Mouse (Mus musculus): ENCODE measurements at regions not wholly inside any gene's neighbourhood (a gene's known extent, or its start where the extent isn't known, plus 50 kb on each side); places are given as distances from the start of the nearest gene placed in this dataset.
A peak's percentile ranks its signal among the peaks of the same experiment; 100 is the strongest.

DNA sequence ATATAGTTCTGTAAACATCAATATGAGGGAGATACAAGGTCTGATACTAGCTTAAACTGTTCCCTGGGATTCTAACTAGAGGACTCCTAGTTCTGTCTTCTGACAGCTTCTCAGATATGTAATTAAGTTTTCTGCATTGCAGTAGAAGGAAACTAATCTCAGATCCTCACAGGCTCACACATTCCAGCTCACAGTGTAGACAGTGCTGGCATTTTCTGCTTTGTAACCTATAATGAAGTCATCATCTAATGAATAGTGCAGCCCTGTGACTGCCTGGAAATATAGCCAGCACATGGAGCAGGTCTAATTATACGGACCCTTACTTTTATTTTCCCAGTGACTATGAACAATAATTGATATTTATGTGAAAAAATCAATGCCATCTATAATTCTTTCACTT is 331.2 kb upstream of the Celf2 start:
- no peak for DNase-seq (ENCODE audit: low read depth, low spot score)

DNA sequence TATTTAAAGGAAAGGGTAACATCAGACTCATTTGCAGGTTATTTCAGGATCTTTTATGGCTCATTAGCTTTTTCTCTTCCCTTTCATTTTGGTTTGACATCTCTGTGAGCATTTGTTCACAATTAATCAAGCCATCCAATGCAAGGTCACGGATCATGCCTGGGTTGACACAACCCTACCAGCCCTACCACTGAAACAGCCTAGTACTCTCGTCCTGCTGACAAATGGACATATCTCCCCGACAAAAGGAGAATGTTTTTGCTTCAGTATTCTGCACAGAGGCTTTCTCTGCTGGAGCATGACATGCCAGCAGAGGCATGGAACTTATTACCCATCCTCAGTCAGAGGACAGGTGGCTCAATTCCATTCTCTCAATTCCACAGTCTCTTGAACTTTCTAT is 328.5 kb upstream of the Celf2 start:
- DNase-seq (ENCODE audit: low read depth, low spot score), result no peak

DNA sequence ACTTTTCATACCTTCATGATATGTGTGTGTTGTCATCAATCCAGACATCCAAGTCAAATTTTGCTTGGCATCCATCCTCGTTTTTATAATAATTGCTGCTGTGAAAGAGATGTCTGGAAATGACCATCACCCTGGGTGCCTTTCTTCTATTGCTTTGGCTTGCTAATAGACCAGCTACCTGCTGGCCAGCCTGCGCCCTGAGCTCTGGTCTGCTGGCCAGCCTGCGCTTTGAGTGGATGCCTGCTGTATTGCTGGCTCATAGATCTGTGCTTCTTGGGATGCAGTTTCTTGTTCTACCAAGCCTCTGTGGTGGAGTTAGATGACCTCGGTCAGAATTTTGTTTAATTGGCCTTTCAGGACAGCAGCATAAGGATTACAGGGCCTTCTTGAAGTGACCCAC is 321.9 kb upstream of the Celf2 start:
- DNase-seq (ENCODE audit: low read depth, low spot score), result no peak

DNA sequence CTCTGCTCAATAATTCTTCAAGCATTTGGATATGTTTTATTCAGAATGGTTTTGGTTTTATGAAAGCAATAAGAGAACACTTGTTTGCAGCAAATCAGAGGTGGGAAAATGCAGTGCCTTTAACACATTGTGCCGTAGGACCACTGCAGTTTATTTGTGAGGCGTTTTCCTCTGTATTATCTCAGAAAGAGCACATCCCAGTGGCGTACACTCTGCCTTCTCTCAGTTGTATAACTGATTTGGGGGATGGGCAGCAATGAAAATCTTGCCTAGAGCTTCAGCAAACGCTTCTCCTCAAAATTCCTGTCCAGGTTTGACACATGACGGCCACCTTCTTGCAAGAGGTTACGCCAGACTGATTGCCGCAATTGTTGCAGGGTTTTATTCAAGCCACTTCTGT is 316.9 kb upstream of the Celf2 start:
- no peak for DNase-seq (ENCODE audit: low read depth, low spot score)

DNA sequence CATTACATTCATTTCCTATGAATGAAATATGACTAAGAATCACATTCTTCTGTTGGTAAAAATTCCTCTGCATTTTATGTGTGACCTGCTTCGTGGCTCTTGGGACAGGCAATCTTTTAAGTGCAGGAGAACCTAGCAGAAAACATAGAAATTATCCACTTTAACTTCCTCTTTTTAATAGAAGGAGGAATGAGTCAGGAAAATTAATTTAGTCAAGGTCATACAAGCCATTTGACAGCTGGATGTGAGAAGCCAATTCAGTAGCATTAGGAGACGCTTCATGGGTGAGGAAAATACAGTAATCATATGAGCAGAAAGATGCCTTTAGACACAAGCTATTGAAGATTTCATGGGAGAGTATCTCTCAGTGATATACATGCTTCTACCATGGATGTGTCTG is 287.1 kb upstream of the Celf2 start:
- DNase-seq (ENCODE audit: low read depth, low spot score), result no peak

DNA sequence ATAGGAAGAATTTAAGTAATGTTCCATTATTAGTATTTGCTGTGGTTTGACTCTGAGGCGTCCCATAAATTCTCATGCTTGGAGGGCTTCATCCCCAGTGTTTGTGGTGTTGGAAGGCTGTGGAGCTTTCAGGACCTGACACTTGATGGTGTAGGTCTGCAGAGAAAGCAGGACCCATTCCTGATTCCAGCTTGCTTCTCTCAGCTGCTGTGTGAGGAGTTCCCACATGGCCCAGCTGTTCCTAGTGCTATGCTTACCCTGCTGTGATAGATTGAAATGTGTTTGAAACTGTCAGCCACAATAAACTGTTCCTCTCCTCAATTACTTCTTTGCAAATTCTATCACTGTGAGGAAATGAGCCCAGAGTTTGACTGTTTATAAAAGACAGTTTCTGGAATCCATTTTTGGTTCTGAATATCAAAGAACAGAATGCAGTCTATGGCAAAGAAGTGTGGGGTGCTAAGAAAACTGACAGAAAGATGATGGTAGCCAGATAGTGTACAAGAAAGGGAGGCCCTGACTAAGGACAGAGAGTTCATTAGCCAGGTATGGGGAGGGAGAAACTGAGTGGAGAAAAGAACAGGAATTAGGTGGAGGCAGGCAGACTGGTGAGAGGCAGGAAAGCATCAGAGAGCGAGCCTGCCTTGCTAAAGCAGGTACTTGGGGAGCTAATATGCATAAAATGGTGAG is 283.2 kb upstream of the Celf2 start:
- DNase-seq (ENCODE audit: low read depth, low spot score), result no peak

DNA sequence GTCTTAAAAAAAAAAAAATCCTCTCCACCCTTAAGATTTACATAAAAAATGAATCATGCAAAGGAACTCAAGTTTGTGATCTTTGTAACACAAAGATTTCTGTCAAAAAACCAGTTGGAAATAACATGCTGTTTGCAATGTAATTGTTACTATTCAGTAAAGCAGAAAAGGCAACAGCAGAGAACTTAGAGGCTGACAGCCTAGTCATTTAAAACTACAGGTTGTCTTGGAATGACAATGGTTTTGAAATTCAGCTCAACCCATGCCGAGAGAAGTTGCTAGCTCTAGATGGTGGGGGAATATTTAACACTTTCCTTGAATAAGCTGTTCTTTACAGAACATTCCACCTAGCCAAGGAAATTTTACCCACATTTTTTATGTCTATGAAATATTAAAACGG is 269.2 kb upstream of the Celf2 start:
- DNase-seq (ENCODE audit: low read depth, low spot score), result peak; percentile 8

DNA sequence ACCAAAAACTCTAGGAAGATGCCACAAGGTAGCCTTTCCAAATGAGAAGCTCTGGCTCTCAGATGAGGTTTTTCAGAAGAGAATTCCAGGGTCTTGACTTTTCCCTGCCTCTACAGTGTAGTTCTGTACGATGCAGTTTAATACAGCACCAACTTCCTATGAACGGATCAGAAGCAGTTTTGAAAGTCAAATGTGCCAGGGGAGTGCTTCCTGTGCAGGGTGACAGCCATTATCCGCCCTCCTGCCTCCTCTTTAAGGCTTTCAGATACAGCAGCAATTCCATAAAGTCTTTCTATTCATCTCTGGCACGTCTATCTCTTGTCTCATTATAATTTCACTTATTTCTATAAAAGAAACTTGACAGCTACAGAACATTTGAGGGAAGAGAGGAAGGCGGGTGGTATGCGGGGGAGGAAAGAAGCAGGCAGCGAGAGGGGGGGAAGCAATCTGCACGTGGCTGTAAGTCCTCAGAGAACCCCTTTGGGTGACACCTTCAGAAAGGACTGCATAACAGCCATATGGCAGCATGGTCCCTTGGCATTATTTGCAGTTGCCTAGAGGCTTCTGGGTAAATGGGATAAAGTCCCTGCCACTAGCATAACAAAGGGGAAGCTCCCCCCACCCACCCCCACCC is 224.9 kb upstream of the Celf2 start:
- DNase-seq (ENCODE audit: low read depth, low spot score), result no peak

DNA sequence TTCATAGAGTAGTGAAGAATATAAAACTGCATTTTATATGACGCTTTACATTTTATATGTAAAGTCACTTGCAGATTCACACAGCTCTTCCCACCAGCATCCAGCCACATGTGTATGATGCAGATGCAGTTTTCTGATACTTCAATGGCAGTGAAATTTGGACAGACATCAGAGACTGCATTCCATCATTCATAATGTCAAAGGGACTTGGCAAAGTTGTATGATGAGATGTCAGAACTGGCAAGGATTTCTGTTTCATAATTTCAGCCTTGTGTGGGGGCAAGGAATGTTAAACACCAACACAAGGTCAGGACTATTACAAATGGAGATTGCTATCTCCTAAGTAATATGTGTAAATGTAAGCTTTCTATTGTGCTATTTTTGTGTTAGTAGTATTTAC is 221.6 kb upstream of the Celf2 start:
- no peak for DNase-seq (ENCODE audit: low read depth, low spot score)

DNA sequence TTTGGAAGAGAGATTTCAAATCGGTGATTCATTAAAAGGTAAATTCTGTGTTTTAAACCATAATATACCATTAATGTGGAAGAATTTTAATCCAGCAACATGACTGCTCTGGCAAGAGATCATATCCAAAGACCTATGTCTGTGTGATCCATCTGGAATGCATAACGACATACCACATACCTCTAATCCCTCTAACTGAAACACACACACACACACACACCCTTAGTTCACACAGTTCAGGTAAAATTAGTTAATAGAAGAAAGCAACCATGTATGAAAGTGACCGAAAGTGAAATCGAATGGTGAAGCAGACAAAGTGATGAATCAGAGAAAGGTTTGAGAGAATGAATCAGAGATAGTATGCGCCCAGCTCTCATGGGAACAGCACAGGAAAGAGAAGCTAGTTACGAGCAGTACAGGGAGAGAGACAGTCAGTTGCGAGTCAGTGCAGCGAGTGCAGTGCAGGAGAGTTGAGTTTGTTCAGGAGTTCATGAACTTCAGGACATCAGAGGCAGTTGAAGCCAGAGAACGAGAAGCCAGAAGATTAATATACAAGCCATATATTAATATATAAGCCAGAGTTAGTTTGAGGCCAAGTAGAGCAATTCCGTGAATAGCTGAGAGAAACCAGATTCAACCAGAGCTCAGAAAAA is 213.0 kb upstream of the Celf2 start:
- no peak for DNase-seq (ENCODE audit: low read depth, low spot score)

DNA sequence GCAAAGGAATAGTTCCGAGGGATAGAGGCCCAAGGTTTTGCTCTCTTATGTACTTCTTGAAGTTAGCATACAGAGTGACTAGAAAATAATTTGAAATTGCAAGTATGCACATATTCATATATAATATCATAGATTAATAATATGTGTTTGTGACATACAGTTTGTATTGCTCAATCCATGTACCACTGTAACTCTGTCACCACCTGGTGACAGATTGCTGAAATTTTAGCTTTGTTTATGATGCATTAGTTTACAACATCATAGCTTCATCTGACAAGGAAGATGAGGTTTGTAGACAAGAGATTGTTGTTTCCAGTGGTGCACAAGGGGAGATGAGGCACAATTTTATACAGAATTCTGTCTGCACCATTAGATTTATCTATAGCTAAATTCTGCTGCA is 201.7 kb upstream of the Celf2 start:
- DNase-seq (ENCODE audit: low read depth, low spot score), result no peak

DNA sequence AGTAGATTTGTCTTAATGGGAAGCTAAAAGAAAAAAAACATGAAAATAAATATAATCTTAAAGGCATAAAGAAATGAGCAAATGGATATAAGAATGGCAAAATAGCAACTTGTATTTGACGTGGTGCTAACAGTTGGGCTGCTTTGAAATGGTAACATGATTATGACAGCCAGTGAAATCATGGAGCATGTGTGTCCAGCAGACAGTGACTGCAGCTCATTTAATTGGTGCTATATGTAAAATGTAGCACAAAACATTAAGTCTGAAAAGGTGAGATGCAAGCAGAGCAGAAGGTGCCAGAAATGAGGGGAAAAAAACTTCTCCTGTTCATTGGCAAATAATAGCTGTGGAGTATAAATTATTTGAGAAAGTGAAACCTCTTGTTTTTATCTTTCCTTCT is 201.1 kb upstream of the Celf2 start:
- DNase-seq (ENCODE audit: low read depth, low spot score), result no peak

DNA sequence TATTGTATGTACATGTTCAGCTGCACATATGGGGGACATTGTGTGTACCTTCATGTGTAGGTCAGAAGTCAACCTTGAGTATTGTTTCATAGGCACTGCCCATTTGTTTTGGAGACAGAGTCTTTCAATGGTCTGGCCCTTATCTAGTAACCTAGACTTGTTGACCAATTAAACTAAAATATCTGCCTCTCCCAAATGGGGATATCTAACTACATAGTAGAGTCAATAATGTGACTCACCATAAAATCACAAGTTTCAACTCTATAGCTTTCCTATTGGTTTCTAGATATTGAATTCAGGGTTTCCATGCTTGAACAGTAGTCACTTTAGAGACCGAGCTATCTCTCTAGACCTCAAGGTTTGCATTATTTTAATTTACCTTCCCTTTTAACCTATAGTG is 174.0 kb upstream of the Celf2 start:
- no peak for DNase-seq (ENCODE audit: low read depth, low spot score)

DNA sequence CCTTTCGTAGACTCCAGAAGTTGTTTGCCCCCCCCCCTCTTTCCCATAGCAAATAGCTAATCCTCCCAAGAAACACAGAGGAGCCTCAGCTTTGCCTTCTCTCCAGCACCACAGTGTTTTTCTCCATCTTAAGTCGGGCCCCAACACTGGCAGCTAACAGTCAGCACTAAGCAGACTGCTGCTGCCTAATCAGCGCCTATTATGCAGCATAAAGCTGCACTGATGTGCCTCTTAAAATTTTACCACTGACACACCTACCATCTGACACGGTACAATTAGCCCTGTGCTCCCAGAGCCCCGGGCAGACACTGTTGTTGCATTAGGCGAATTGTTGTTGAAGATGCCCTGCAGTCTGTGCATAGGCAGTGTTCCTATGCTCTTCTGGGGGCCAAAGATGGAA is 131.5 kb upstream of the Celf2 start:
- DNase-seq (ENCODE audit: low read depth, low spot score), result no peak

DNA sequence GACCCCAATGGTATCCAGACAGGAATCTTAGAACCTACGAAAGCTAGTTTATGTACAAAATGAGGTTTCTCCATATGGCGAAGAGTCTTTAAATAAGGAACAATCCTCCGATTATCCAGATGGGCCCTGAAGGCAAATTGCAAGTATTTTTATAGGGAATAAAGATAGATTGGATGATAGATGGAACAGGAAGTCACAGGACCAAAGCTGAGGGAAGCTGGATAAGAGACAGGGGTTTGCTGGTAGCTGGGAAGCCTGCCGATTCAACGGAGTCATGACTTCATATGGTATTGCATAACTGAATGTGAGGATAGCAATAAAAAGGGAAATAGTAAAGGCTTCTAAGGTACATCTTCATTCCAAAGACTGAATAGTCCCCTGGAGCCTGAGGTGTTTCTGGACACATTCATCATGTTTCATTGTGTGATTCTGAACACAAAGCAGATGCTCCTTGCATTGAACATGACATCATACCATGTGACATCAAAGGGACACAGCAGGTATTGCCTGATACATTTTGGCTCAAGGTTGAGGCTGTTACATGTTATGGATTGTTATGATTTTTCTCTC is 113.4 kb upstream of the Celf2 start:
- DNase-seq (ENCODE audit: low read depth, low spot score), result no peak

DNA sequence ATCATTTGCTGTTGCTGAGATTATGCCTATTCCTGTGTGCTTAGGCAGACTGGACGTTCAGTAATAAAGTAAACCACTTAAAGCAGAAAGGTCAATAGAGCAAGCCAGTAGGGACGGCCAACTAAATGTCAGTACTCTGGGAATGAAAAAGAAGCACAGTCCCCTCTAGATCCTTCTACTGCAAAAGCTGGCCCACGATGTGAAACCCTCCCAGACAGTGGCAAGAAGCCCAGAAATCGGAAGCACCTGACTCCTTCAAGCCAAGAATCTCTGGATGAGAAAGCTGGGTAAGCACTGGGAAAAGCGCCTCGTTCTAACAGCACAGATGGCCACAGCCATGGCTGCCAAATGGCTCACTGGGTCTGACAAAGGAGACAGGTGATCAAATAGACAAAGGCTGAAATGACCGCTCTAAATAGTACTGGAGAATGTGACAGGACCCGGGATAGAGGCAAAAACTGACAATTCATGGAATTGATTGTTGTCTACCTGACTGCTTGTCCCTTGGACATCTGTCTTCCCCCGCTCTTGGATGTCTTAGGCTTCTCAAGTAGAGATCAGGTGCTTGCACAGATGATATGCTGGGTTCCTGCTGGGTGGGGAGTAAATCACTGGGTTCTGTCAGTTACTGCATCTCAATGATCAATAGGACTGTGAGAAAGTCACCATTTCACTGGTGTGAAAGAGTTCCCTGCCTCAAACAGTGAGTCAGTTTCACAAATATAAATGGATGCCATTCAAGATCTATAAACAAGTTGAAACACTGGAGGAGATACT is 110.7 kb upstream of the Celf2 start:
- DNase-seq (ENCODE audit: low read depth, low spot score), result no peak

DNA sequence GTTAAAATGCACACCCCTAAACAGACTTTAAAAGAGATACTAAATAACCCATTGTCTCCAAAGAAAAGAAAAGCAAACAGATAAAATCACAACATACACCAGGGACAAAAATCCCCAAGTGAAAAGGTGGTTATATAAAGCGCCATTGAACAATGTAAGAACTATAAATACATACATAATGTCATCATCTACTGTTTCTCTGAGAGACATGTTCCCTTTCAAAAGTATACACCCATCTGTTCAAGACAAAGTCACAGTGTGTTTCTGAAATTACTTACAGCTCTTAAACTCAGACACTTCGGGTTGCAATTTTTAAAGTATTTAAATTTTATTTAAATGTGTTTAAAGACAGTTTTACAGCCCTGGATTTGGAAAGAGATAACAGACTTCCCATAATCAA is 68.8 kb upstream of the Celf2 start:
- DNase-seq (ENCODE audit: low read depth, low spot score), result no peak
